Mouse (Mus musculus) bone marrow macrophage, adult 2 months (primary cell): ENCODE results near the gene Cacna1f.

Experiments
- CTCF ChIP-seq: IDR thresholded peaks from 2 replicates; pipeline ENCODE4 v1.5.1; 2012; ENCODE audit warnings: low read depth, mild to moderate bottlenecking, low read length, moderate library complexity
- POLR2A ChIP-seq: IDR thresholded peaks from 2 replicates; pipeline ENCODE4 v1.6.1; 2012; ENCODE audit warnings: mild to moderate bottlenecking, low read depth, low read length, borderline replicate concordance

DNA sequence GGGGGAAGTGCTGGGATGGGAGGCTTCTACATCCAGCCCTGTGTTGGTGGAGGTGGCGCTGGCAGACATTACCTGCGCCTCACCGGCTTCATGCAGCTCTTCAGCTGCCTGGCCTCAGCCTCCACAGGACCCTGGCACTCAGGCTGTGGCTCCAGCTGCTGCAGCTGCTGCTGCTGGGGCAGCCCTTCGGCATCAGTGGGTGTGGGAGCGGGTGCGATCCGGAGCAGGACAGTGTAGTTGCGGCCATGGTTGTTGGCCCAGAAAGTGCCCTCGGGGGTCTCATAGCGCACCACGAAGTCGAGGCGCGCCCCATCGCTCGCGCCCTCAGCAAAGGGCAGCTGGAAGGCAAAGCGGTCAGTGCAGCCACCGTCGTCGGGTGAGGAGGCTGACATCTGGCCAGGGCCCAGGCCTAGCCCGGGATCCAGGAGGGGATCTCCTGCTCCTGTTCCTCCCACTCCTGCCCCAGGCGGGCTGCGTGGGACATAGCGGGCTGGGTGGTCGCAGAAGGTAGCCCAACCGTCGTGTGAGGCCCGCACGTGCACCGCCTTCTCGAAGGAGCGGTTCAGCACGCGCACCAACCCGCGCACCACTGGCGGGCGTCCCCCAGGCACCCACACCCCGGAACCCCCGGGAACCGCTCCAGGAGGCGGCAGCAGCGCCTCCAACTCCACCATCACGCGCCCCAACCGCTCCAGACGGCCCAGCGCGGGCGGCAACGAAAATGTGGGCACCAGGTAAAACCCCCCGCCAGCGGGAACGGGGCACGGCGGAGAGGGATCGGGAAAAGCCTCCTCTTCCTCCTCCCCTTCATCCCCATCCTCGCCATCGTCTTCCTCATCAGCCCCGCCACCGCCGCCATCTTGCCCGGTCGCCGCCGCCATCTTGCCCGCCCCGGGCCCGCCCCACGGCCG lies 33.5 kb upstream of the Cacna1f start, which contains the start of gene Foxp3:
- TF ChIP-seq CTCF (no peak), POLR2A (no peak)
